Mouse (Mus musculus) lung, postnatal 36 days (tissue): ENCODE results near the gene Sub1.

ENCODE experiments used
- DNase-seq: peaks from one replicate; pipeline ENCODE4 v3.0.0; 2022; ENCODE audit warnings: mixed read lengths

Sub1 gene

DNA sequence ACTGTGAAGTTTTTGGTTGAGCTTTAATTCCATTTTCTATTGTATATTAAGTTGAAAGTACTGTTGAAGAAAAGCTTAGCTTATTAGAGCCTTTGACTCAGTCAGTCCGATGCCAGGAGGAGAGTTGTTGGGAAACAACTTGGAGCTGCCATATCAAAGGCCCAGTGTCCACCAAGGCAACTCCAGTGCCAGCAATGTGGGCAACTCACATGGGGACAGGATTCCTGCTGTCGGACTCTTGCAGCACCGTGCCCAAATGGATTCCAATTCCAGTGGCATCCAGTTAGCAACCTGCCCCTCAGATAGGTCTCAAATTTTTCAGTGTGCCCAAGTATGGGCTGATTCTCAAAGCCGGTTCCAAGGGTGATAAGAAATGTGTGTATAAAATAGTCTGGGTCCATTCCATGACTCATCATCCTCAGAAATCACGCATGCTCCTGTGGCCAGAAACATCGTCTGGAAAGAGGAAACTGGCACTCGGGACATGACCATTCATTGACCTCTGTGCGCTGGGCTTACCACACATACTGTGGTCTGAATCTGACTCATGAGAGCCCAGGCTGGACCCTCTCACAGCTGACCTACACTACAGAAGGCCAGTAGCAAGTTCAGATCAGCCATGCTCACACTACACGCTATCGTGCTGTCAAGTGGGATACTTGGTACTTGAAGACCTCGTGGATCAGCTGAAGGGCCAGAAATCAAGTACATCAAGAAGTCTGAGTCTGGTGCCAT lies 32.8 kb downstream of the Sub1 start:
- no peak for DNase-seq

DNA sequence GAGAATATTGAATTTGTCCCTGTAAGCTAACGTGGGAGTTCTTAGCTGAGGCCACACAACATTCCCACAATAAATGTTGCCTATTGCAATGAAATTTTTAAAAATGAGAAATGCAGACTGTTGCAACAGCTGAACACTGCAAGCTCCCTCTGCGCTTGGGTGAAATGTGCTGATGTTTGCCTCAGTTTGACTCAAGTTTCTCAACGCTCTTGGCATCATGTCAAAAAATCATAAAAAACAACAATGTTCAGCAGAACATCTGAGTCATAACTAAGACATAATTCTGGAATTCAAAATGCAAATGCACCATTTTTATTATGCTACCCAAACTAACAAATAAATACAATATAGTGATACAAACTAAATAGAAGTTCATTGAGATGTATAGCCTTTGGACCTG lies 37.1 kb downstream of the Sub1 start:
- DNase-seq, result no peak

DNA sequence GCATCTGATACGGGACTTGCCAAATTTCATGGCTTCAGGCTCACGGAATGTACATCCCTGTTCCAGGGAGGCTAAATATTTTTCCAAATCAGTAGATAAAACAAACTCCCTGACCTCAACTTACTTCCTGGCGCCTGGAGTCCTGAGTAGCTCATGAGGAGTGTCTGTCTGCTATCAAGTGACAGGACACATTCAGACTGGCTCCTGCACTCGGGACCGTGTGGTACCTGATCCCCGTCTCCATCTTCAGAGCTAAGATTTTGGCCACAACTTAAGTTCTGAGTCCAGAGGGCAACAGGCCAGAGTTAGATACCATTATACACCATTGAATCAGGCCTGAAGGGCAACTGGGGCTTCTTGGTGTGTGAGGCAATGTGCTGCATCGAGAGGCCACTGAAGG lies 40.7 kb downstream of the Sub1 start:
- no peak for DNase-seq

DNA sequence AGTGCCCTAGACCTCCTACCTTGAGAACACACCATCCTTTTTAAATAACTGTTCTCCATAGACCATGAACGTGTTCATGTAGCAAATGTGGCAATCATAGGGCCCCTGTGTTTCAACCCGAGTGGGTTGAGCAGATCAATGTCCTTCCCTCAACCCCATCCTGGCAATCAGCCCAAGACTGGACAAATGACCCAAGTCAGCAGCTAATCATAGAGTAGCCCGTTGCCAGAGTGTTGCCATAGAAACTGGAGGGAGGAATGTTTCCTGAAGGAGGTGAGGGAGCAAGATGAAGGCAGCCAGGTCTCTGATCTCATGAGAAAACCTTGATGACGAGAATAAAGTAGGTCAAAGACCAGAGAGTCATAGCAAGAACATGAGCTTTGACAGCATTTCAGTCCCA lies 42.6 kb downstream of the Sub1 start:
- DNase-seq, result no peak

DNA sequence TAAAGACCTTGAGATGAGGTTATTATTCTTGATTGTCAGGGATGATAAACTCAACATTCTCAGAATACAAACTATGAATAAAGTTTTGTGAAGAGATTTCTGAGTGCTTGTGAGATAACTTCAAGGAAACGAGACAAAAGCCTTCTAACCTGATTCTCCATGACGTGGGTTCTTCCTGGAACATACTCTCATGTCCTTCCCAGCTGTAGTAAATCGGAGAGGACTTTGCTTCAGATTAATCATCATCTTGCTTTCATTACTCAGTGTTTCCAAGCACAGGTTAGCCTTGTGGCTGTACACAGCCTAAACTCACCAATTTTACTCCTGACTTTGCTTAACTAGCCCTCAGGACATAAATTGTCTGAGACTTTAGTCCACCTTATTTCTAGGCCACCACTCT lies 44.6 kb downstream of the Sub1 start:
- DNase-seq, result no peak

DNA sequence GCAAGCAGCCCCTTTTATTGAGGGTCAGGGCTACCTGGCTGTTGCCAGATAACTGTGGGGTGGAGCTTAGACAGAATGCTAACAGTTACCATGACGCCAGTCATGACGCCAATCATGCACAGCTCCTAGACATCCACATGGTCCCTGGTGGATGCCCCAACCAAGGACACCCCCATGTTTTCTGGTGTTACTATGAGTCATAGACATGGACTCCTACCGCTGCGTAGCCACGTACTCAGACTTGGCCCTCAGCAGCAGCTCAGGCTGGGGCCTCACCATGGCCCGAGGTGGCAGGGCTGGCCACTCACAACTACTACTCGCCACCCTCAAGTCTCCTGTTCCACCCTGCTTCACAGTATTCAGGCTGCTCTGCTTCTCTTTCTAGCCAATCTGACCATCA lies 45.6 kb downstream of the Sub1 start:
- no peak for DNase-seq

DNA sequence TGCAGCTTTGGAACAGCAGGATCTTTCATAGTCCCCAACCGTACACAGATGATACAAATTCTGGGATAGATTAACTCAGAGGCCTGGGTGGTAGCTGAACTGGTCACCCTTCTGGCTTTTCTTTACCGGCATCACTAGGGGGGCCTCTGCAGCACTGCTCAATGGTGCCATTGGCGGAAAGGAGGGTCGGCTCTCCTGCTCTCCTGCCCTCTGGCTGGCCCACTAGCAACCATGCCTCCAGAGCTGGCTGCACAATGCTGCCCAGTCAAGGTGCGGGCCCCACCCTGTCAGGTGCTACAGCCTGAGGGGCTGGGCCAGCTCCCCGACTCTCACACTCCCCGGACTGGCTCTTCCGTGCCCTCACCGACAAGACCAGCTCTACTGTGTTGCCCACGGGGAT lies 46.6 kb downstream of the Sub1 start:
- no peak for DNase-seq

DNA sequence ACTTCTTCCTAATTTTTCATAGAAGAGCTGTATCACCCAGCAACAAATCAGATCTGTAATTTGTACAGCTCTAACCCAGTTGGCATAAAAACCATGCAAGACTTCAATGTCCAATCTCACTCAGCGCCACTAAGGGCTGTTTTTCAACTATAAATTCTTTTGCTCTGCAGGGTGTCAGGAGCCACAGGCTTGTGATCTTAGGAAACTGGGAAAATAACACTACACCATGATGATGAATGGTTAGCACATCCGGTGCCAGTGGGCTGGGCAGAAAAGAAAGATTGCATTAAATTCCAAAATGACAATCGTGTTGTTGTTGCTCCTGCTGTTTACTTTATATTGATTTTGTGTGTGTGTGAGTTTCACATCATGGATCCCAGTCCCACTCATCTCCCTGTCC lies 47.3 kb downstream of the Sub1 start:
- no peak for DNase-seq

DNA sequence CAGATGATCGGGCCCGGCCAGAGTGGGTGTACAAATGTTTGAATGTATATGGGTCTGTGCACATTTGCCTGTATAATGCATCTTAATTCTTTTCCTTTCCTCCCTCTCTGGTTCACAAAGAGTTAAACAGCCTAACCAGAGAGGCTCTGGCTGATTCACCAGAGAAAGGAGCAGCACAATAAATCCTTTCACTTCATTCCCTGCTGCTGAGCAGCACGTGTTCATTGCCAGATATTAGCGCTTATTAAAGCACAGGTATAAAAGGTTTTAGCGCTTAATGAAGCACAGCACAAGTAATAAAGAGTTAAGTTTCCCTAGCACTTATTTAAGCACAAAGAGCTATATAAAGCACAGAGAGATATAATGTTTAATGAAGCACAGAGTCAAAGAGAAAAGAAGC lies 55.9 kb downstream of the Sub1 start:
- no peak for DNase-seq
